Mouse (Mus musculus) heart, postnatal 0 days (tissue): ENCODE measurements around the gene Apbb1.

Source experiments
- CTCF ChIP-seq: IDR thresholded peaks from 2 replicates; pipeline ENCODE4 v1.5.1; 2016; ENCODE audit warnings: antibody characterized with exemption, control low read depth, low read depth
- EP300 ChIP-seq: IDR thresholded peaks from 2 replicates; pipeline ENCODE4 v1.6.1; 2016; ENCODE audit warnings: antibody characterized with exemption, low read depth

GRCm38 (mm10) chr7:105621646-105622292 lies 40.3 kb upstream of the Apbb1 start:
- TF ChIP-seq EP300 (no peak), CTCF (no peak)
